Mouse (Mus musculus): ENCODE measurements around the gene Mdm2.

GRCm38 (mm10) chr10:117710604-117711141, at the start of gene Mdm2:
- TF ChIP-seq CTCF (IDR thresholded peaks at IDR 0.05; ENCODE audit: low read depth) = peak; percentile 79
- TF ChIP-seq EP300 (IDR thresholded peaks at IDR 0.05; ENCODE audit: low read depth) = no peak; the same call in 1 of the 2 replicates
